Mouse (Mus musculus) midbrain, embryonic 11.5 days (tissue): ENCODE data around the gene Ptpn13. TPM values are rescaled to one million over a fixed set of nuclear protein-coding genes. Genes with fewer than 3 reads are reported as not detected.
A peak's percentile ranks its signal among the peaks of the same experiment; 100 is the strongest.

Experiments used
- ATAC-seq: fragments of 200-750 bp; cut with Nextera tagmentation; 2 replicates; pipeline ENCODE4 v1.8.0; 2017; ENCODE audit warnings: moderate TSS enrichment, moderate library complexity; ENCODE audit not compliant: low FRiP score
- DNase-seq: peaks from one replicate; pipeline ENCODE4 v3.0.0; 2015; ENCODE audit warnings: low spot score; ENCODE audit errors: missing footprints
- H3K27ac ChIP-seq: fragments of 300-500 bp; sonication (generic); 2 replicates; pipeline ENCODE4 v1.5.1; 2014; ENCODE audit warnings: low read depth, low read length
- H3K27me3 ChIP-seq: fragments of 300-500 bp; sonication (generic); 2 replicates; pipeline ENCODE4 v1.6.1; 2014; ENCODE audit warnings: mild to moderate bottlenecking, low read length, moderate library complexity, mixed read lengths; ENCODE audit not compliant: control insufficient read depth, insufficient read depth
- H3K36me3 ChIP-seq: fragments of 300-500 bp; sonication (generic); 2 replicates; pipeline ENCODE4 v1.6.1; 2014; ENCODE audit warnings: mild to moderate bottlenecking, low read length, moderate library complexity, mixed read lengths; ENCODE audit not compliant: control insufficient read depth, insufficient read depth
- H3K4me1 ChIP-seq: fragments of 300-500 bp; sonication (generic); 2 replicates; pipeline ENCODE4 v1.6.1; 2014; ENCODE audit warnings: low read length; ENCODE audit not compliant: control insufficient read depth, insufficient read depth
- H3K4me2 ChIP-seq: fragments of 300-500 bp; sonication (generic); 2 replicates; pipeline ENCODE4 v1.6.1; 2014; ENCODE audit warnings: mild to moderate bottlenecking, moderate library complexity
- H3K4me3 ChIP-seq: fragments of 300-500 bp; sonication (generic); 2 replicates; pipeline ENCODE4 v1.5.1; 2014; ENCODE audit warnings: low read depth, low read length
- H3K9ac ChIP-seq: fragments of 300-500 bp; sonication (generic); 2 replicates; pipeline ENCODE4 v1.6.1; 2014; ENCODE audit warnings: low read length
- H3K9me3 ChIP-seq: fragments of 300-500 bp; sonication (generic); 2 replicates; pipeline ENCODE4 v1.6.1; 2016; ENCODE audit warnings: low read length; ENCODE audit not compliant: control insufficient read depth
- WGBS: fragments of 180-500 bp; shearing (Covaris S2); extraction: QIAGEN DNeasy Blood & Tissue Kit; methylation state at CpG from one replicate; pipeline ENCODE4 v1.1.7; 2014; 5-methylcytosine and 5-hydroxymethylcytosine counted together
- polyA plus RNA-seq: library from polyadenylated mRNA; unstranded; fragments of >200 nt; fragmentation: Nextera tagmentation; extraction: Ambion mirVana; gene quantifications from 2 replicates; pipeline ENCODE4 v1.2.1, GENCODE M21; 2014

Ptpn13 gene
- polyA plus RNA-seq, 1 experiment from 2014 or later, result 18.1 TPM

GRCm38 (mm10) chr5:103620301-103620973 is 195.4 kb downstream of the Ptpn13 start:
- Histone ChIP-seq H3K27ac (no peak overlapping the region), H3K9me3 (no peaks in the 10 kb centered on the region), H3K4me2 (no peak overlapping the region), H3K27me3 (no peaks in the 10 kb centered on the region), H3K4me3 (no peak overlapping the region), H3K9ac (no peak overlapping the region), H3K36me3 (no peaks in the 10 kb centered on the region), H3K4me1 (no peaks in the 10 kb centered on the region)
- DNase-seq, result no peak
- WGBS, result 83% methylated on average over 12 of the region's 12 CpGs
- no peak for ATAC-seq

DNA sequence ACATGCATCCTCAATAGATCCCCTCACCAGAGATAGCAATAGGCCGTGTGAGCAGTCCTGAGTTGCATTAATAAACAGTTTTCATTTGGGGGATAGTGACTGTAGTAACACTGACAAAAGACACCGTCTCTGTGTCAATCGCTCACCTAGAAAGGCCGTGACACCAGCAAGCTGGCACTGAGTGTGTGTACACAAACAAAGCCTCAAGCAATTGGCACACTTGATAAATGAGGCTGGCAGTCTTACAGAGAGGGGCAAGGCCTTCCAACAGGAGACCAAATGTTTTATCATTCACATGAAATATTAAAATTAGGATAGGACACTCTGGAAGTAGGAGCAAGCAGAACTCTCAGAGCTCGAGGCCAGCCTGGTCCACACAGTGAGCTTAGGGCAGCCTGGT is 197.3 kb downstream of the Ptpn13 start:
- DNase-seq, result no peak
- H3K4me2 ChIP-seq, result no peak overlapping the region
- no peak overlapping the region for H3K4me3 ChIP-seq
- no peak overlapping the region for H3K9ac ChIP-seq
- no peaks in the 10 kb centered on the region for H3K36me3 ChIP-seq
- no peaks in the 10 kb centered on the region for H3K9me3 ChIP-seq
- H3K27me3 ChIP-seq, result no peaks in the 10 kb centered on the region
- no peak for ATAC-seq
- no peaks in the 10 kb centered on the region for H3K4me1 ChIP-seq
- H3K27ac ChIP-seq, result no peak overlapping the region
- WGBS, result 92% methylated on average over 5 of the region's 5 CpGs

GRCm38 (mm10) chr5:103624831-103625230 is 199.8 kb downstream of the Ptpn13 start:
- Histone ChIP-seq H3K4me1 (no peaks in the 10 kb centered on the region), H3K4me2 (no peak overlapping the region), H3K4me3 (no peak overlapping the region), H3K9me3 (no peaks in the 10 kb centered on the region), H3K36me3 (no peaks in the 10 kb centered on the region), H3K27ac (no peak overlapping the region), H3K27me3 (no peaks in the 10 kb centered on the region), H3K9ac (no peak overlapping the region)
- 94% methylated on average over 5 of the region's 5 CpGs for WGBS
- no peak for DNase-seq
- ATAC-seq, result no peak

GRCm38 (mm10) chr5:103628499-103628898 is 203.5 kb downstream of the Ptpn13 start:
- no peak for ATAC-seq
- Histone ChIP-seq H3K4me2 (no peak overlapping the region), H3K4me1 (no peaks in the 10 kb centered on the region), H3K9ac (no peak overlapping the region), H3K27ac (no peak overlapping the region), H3K27me3 (no peaks in the 10 kb centered on the region), H3K9me3 (no peaks in the 10 kb centered on the region), H3K36me3 (no peaks in the 10 kb centered on the region), H3K4me3 (no peak overlapping the region)
- no peak for DNase-seq
- 88% methylated on average over 6 of the region's 6 CpGs for WGBS

DNA sequence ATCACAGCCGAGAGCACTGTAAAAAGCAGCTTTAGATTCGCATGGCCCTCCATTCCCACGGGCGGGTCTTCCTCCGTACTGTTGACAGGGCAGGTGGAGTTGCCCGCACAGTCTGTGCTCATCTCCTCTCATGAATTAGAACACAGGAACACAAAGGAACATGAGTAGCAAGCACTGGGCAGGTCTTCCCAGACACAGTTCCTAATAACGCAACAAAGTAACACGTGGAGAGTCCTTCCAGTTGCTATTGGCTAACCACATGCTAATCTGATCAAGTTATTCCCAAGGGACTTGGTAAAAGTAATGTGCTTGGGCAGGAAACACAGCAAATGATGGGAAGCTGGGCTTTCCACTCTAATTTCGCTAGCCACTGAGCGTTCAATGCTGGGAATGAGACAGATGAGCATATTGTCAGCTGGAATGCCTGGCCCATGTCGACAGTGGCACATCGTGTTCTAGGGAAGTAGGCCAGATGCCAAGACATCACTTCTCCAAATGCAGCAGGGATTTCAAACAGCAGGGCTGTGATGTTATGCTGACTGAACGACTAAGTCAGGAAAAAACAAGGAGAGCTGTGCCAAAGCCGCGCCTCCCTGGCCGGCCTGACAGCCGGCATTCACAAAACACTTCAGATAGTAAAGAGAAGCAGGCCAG is 204.2 kb downstream of the Ptpn13 start, which contains the start of gene Slc10a6:
Slc10a6 (minus strand) TSS at position 293 of the 654 bp plus-strand sequence.
- Histone ChIP-seq H3K4me2 (no peak within 1 kb of the TSS), H3K36me3 (no peaks in the 10 kb centered on the region), H3K27me3 (no peaks in the 10 kb centered on the region), H3K27ac (no peak within 1 kb of the TSS), H3K4me1 (no peaks in the 10 kb centered on the region), H3K9me3 (no peaks in the 10 kb centered on the region), H3K9ac (no peak within 1 kb of the TSS), H3K4me3 (no peak within 1 kb of the TSS)
- ATAC-seq (no peak), DNase-seq (no peak)
- WGBS, result 84% methylated on average over 17 of the region's 17 CpGs

DNA sequence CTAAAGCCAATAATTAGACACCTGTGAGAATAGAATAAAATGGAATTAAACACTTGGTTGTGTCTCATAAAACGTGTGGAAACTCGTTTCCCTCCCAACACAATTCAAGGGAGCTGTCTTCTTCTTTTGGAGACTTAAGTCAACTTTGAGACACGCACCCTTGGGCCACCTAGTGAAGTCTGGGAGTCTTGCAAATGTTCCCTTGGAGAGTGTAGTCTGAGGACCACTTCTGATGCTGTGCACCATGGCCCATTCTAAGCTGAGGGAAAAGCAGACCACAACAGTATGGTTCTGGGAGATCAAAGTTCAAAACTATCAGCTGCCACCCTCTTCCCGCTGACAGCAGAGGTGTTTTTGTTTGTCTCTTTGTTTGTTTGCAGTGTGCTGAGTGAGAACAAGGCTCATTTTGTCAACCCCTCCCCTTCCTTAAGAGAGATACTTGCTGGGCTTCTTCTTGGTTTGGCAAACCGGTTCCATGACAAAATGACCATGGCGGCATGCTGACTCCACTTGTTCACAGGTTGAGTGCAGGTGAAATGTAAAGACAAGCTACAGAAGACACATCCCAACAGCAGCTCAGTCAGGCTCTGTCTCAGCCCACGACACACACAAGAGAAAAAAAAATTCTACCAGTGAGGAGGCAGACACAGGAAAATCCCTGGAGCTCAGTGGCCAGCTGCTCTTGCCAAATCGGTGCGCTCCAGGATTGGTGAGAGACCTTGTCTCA is 205.0 kb downstream of the Ptpn13 start:
- H3K4me3 ChIP-seq, result no peak overlapping the region
- no peaks in the 10 kb centered on the region for H3K36me3 ChIP-seq
- H3K27me3 ChIP-seq, result no peaks in the 10 kb centered on the region
- no peak overlapping the region for H3K27ac ChIP-seq
- 84% methylated on average over 9 of the region's 9 CpGs for WGBS
- H3K4me1 ChIP-seq, result no peaks in the 10 kb centered on the region
- no peak overlapping the region for H3K4me2 ChIP-seq
- no peaks in the 10 kb centered on the region for H3K9me3 ChIP-seq
- ATAC-seq (no peak), DNase-seq (no peak)
- H3K9ac ChIP-seq, result no peak overlapping the region

DNA sequence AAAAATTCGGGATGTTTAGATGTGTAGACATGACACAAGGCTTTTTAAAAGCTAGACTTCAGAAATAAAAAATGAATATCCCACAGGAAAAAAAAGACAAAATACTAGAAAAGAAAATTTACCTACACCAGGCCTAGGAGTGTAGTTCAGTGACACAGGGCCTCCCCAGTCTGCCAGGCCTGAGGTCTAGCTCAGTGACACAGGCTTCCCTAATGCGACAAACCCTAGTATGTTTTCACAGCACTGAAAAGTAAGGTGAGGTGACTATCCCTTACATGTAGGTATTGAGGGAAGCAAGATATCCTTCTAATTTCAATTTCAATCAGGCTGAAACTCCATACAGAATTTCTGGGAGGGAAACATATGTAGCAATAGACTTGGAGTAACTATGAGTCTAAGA is 212.2 kb downstream of the Ptpn13 start:
- Histone ChIP-seq H3K27ac (no peak overlapping the region), H3K4me3 (no peak overlapping the region), H3K27me3 (no peaks in the 10 kb centered on the region), H3K36me3 (no peaks in the 10 kb centered on the region), H3K4me2 (no peak overlapping the region), H3K9ac (no peak overlapping the region), H3K9me3 (no peaks in the 10 kb centered on the region), H3K4me1 (no peaks in the 10 kb centered on the region)
- WGBS, result 89% methylated on average over 2 of the region's 2 CpGs
- no peak for ATAC-seq
- DNase-seq, result no peak

DNA sequence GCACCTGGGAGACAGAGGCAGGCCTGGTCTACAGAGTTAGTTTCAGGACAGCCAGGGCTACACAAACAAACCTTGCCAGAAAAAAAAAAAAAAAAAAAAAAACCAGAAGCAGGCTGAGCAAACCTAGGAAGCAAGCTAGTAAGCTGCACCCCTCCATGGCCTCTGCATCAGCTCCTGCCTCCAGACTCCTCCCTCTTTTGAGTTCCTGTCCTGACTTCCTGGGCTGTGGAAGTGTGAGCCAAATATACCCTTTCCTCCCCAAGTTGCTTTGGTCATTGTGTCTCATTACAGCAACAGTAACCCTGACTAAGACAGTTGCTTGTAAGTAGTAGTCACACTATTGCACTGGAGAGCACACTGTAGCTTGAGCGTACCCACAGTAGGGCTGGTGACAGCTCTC is 219.2 kb downstream of the Ptpn13 start:
- ATAC-seq (no peak), DNase-seq (no peak)
- Histone ChIP-seq H3K4me1 (no peaks in the 10 kb centered on the region), H3K4me3 (no peak overlapping the region), H3K9me3 (no peaks in the 10 kb centered on the region), H3K27me3 (no peaks in the 10 kb centered on the region), H3K4me2 (no peak overlapping the region), H3K36me3 (no peaks in the 10 kb centered on the region), H3K27ac (no peak overlapping the region), H3K9ac (no peak overlapping the region)
- WGBS, result 90% methylated on average over 1 of the region's 1 CpGs

DNA sequence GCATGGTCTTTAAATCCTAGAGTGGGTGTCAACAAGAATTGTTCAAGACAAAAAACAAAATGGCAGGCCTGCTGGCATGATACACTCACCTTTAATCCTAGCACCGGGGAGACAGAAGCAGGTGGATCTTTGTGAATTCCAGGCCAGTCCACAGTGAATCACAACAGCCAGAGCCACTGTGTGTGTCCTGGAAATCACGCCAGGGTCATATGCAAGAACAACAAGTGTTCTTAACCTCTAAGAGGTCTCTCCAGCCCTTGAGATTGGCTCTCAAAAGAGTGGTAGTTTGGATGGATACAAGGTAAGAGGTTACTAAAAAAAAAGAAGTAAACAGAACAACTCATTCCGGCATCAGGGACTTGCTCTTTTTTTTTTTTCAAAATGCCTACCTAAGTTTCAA is 222.3 kb downstream of the Ptpn13 start:
- Histone ChIP-seq H3K4me2 (no peak overlapping the region), H3K36me3 (no peaks in the 10 kb centered on the region), H3K4me3 (no peak overlapping the region), H3K27me3 (no peaks in the 10 kb centered on the region), H3K9me3 (no peaks in the 10 kb centered on the region), H3K27ac (no peak overlapping the region), H3K4me1 (no peaks in the 10 kb centered on the region), H3K9ac (no peak overlapping the region)
- peak; percentile 72 for DNase-seq
- WGBS, result 87% methylated on average over 3 of the region's 3 CpGs
- ATAC-seq, result no peak
